Mouse (Mus musculus): ENCODE data around the gene Faah. TPM values are rescaled to one million over a fixed set of nuclear protein-coding genes. Genes with fewer than 3 reads are reported as not detected.

Gene Faah
- total RNA-seq (2021) = 1 to 10 TPM; 4.0 to 4.5 TPM
- long read RNA-seq, experiment 1, transcript Faah-201 (15 exons, 3,827 nt) = major isoform, 11 of 12 reads
- long read RNA-seq, experiment 1, partial matches to known transcripts = 0 of 12 reads
- long read RNA-seq, experiment 1, other reads (novel, unspliced or antisense) = 1 of 12 reads
- long read RNA-seq, experiment 2, transcript Faah-201 (15 exons, 3,827 nt) = major isoform, 10 of 10 reads
- long read RNA-seq, experiment 2, partial matches to known transcripts = 0 of 10 reads
- long read RNA-seq, experiment 2, other reads (novel, unspliced or antisense) = 0 of 10 reads

DNA sequence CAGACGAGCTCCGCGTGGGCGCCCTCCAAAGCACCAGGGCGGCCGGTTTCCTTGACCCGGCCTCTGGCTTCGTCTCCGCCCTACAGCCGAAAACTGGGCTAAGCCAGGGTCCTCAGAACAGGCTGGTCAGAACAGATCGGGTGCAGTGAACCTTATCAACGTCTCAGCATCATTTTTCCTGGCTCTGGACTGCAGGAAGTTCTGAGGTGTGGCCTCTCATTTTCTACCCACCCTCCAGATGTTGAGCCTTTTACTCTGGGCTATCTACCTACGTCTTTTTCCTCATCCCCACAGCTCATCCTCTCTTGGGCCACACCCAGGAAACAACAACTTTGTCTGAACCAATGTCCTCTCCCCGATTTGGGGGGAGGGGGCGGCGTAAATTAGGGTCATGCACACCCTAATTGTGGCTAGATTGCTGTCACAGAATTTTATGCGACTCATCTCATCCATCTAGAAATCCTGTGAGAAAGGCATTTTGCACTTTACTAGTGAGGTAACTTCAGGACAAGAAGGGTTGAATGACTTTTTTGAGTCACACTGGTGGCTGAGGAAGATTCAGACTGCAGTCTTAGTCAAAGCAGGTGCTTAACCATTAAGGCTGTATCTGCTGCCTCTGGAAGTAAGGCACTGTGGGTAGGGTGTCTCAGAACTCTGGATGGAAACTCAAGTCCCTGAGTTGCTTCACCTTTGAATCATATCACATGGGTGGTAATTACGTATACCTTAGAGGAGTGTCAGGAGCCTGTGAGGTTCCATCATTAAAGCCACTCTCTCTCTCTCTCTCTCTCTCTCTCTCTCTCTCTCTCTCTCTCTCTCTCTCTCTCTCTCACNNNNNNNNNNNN is at the start of gene Faah:
TSS of gene Faah (minus strand) at position 25 of the 845 bp plus-strand sequence.
- no peak for DNase-seq (ENCODE audit: low spot score in 2 of 2)

DNA sequence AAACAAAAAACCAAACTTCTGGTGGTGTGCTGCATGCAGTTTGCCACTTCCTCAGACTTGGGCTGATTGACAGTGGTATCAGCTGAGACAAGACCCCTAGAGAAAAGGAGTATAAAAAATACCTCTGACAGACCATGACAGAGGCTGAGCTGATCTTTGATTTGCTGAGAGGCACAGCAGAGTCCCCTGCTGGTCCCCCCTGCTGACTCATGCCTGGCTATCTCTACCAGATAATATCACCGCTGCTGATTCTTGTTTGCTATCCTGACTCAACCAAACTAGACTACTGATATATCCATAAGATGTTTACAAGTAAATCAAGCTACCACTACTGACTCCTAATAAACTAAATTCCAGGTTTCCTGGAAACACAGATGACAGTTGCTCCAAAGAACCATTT is 46.1 kb upstream of the Faah start:
- DNase-seq (ENCODE audit: low spot score in 2 of 2) = no peak

GRCm38 (mm10) chr4:116059012-116059726 is 41.4 kb upstream of the Faah start:
- no peak for DNase-seq (ENCODE audit: low spot score in 2 of 2)

DNA sequence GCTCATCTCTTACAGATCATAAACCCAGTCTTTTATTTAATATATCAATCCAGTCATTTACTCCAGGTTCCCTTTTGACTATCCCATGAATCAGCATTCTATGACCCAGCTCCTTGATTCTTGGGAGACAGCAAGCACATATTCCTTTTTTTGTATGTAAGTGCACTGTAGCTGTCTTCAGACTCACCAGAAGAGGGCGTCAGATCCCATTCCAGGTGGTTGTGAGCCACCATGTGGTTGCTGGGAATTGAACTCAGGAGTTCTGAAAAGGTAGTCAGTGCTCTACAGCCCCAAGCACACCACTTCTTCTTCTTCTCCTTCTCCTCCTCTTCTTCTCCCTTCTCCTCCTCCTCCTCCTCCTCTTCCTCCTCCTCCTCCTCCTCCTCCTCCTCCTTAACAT is 39.8 kb upstream of the Faah start:
- no peak for DNase-seq (ENCODE audit: low spot score in 2 of 2)

DNA sequence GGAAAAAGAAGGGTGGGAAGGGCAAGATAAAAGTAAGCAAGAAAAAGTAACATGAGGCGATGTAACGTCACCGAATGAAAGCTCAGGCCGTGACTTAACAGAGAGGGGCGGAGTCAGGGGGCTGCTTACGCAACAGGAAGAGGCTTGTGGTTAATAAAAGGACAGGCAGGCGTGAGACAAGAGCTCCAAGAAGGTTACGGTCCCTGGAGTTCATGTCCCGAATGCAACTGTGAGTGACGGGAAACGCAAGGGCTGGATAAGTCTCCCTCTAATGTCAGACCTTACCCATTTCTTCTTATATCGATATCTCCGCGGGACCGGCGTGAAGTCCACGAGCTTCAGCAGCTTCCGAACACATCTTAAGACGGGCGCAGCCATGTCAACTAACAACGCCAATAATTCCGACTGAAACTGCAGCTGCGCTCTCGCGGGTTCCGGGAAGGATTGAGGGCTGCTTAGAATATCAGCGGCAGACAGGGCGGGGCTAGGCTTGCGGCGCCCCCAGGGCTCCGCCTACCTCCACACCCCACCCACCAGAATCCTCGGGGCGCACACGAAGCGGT is 35.8 kb upstream of the Faah start, which contains the start of gene Nsun4:
TSS of gene Nsun4 (minus strand) at position 478 of the 563 bp plus-strand sequence.
- DNase-seq (ENCODE audit: low spot score in 2 of 2) = peak; percentile 83 to 85

GRCm38 (mm10) chr4:116052526-116053293 is 35.0 kb upstream of the Faah start:
- DNase-seq (ENCODE audit: low spot score in 2 of 2) = peak; percentile 29 to 32

DNA sequence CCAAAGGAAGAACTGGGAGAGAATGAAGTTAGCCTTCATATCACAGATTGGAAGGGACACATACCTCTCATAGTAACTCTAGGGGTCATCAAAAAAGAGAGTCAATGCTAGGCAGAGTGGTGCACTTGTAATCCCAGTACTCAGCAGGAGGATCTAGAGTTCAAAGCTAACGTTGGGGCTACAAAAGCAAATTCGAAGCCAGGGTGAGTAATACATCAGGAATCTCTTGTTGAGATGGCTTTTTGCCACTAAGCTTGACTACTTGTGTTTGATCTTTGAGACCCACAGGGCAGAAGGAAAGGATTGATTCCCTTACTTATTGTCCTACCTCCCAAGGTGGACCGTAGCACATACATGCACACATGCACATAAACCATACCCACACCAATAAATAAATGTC is 31.5 kb upstream of the Faah start:
- DNase-seq (ENCODE audit: low spot score in 2 of 2) = no peak

DNA sequence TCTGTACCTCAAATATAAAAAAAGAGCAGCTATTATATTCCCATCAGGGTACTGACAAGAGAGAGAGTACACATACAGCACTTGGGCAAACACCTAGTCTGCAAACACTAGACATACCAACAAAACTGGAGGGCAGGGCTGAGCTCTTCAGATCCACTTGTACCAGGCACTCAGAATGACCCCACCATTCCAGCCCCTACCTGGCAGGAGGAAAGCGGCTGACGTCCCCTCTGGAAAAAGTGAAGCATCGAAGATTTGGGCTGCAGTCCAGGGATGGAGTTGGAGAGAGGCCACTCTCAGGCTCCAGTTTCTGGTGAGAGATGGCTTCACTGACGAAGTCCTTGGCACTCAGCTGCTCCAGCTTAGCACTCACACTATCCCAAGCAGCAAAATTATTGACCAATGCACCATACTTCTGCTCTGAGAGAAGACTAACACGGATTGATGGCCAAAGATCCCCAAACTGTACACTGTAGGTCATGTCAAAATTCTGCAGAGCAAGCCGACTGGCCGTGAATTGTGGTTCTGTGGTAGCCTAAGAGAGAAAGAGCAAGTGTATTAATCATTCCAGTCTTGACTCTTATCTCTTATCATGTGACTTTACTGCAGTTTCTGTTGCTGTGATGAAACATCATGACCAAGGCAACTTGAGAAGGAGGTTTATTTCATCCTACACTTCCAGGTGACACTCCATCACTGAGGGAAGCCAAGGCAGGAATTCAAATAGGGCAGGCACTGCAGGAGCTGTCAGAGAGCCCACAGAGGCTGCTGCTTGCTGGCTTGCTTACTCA is 30.6 kb upstream of the Faah start:
- peak in 1 of 2 experiments; percentile 18 for DNase-seq (ENCODE audit: low spot score in 2 of 2)

DNA sequence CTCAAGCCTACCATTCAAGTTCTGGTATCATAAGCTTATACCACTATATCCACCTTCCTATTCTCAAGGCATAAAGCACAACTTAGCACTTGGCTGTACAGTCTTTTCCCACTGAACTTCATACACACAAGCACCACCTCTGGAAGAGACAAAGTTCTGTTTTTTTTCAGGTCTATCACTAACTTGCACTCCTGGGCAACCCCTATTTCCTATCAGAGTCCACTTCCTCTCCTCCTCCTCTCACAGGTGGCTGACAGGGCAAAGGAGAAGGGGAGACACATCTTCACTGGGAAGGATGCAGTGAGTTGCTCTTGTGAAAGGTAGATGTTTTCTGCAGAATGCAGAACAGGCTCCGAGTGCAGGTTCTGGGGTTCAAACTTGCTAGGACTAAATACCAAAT is 30.0 kb upstream of the Faah start:
- no peak for DNase-seq (ENCODE audit: low spot score in 2 of 2)

- DNase-seq (ENCODE audit: low spot score in 2 of 2) = no peak
These were observed 28.9 kb upstream of the Faah start for GRCm38 (mm10) chr4:116046604-116047003.

- DNase-seq (ENCODE audit: low spot score in 2 of 2) = no peak
These were observed 24.5 kb upstream of the Faah start for GRCm38 (mm10) chr4:116042186-116042585.

DNA sequence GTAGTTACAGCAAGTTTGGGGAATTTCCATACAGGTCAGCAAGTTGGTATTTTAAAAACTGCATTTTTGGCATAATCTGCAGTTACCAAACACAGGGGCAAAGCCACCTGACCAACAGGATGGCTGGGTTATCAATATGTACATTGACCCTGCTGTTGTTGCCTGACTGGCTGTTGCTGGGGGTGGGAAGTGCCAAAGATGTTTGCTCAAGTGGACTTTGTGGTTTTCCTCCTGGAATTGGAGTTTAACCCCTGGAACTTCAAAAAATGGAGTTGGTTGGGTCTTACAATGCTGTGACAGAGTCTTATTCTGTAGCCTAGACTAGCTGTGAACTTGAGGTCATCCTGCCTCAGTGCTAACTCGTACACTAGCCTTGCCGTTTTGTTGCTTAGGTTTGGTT is 22.7 kb upstream of the Faah start:
- no peak for DNase-seq (ENCODE audit: low spot score in 2 of 2)

DNA sequence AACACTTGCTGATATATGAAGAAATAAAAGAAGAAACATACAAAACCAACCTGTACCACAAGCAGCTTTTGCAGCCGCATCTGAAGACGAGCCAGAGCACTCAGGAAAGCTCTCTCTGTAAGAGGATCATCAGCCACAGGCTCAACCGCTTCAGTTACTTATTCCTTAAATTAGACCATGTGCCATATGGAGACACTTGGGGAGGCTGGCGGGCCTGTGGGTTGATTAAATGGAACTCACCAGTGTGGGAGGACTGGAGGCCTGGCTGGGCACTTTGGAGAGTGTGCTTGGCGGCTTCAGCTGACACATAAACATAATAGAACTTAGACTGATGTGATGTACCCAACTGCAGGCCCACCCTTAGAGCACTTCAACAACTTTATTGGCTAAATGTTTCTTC is 15.6 kb upstream of the Faah start:
- no peak for DNase-seq (ENCODE audit: low spot score in 2 of 2)

- no peak for DNase-seq (ENCODE audit: low spot score in 2 of 2)
These were observed 15.2 kb upstream of the Faah start for GRCm38 (mm10) chr4:116032906-116033305.

DNA sequence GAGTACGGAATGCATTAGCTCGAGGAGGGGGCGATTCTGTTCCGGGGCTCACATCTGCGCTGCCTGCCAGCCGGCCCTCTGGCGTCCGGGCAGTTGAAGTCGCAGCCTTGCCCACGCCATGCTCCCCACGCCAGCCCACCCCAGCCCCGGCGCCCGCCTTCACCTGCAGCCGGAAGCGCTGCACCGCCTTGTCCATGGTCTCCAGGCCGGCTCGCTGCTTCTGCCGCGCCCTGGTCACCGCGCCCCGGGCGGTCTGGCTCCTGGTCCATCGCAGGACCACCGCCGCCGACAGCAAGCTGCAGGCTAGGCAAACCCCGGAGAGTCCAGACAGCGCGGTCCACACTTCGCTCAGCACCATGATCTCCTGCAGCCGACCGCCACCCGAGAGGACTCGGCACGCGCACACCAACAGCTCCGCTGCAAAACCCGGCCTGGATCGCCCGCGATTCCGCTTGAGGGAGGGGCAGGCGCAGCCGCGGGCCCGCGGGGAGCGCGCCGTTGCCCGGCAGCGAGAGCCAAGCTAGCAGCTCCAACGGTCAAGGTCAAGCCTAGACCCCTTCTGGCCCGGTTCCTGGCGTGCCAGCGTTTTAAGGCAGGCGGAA is 325 bp downstream of the Faah start:
- DNase-seq (ENCODE audit: low spot score in 2 of 2) = peak; percentile 73 to 75

DNA sequence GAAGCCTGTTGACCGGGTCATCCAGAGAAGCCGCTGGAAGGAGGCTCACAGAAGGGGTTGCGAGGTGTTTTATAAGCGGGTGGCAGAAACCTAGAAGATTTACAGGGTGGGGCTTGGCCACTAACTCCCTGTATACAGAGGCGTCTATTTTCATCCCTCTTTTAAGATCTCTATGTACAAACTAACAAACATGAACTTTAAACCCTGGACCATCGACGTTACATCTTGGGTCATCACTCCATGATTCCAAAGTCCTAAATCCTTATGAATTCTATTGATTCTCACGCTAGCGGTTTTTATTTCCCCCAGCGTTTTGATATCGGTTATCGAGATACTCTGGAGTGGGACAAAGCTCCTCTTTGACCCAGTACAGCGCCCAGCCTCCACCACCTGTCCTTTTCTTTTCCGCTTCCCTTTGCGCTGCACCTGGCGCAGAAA is 845 bp downstream of the Faah start:
- DNase-seq (ENCODE audit: low spot score in 2 of 2) = no peak

DNA sequence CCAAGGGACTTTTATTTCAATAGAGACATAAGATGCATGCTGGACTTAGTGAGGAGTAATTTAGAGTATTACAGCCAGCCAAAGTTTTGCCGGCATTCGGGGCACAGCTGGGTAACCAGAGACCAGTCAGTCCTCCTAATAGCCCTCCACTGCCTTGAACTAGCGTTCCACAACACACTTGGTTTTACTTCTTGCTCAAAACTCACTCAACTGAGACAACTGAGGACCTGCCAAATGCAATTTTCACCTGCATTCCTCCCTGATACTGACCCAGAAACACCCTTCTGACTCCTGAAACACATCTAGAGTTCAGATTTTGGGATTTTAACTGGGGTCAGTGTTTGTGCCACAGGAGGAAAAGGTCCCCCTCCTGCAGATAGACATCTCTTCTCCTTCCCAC is 1.3 kb downstream of the Faah start:
- DNase-seq (ENCODE audit: low spot score in 2 of 2) = no peak

GRCm38 (mm10) chr4:116015996-116016395 is 1.7 kb downstream of the Faah start:
- DNase-seq (ENCODE audit: low spot score in 2 of 2) = no peak

DNA sequence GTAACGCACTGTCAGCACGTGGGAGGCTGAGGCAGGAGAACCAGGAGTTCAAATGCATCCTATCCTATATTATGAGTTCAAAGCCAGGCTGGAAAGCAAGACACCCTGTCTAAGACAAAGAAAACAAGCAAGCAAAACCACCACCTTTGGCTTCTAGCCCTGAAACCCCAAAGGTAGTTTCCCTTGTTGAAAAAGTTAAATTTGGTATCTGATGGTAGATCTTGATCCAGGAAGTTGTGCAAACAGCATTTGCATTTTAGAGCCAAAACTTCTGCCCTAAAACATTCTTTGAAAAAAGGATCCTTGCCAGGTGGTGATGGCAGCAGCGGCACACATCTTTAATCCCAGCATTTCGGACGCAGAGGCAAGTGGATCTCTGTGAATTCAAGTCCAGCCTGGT is 2.2 kb downstream of the Faah start:
- DNase-seq (ENCODE audit: low spot score in 2 of 2) = no peak
